Mouse (Mus musculus) liver, embryonic 14.5 days (tissue): ENCODE measurements around the gene Mamld1.

ENCODE experiments used
- CTCF ChIP-seq: IDR thresholded peaks from 2 replicates; pipeline ENCODE4 v1.5.1; 2016; ENCODE audit warnings: antibody characterized with exemption, low read depth, control low read depth
- EP300 ChIP-seq: IDR thresholded peaks from 2 replicates; pipeline ENCODE4 v1.6.1; 2016; ENCODE audit warnings: antibody characterized with exemption, low read depth

DNA sequence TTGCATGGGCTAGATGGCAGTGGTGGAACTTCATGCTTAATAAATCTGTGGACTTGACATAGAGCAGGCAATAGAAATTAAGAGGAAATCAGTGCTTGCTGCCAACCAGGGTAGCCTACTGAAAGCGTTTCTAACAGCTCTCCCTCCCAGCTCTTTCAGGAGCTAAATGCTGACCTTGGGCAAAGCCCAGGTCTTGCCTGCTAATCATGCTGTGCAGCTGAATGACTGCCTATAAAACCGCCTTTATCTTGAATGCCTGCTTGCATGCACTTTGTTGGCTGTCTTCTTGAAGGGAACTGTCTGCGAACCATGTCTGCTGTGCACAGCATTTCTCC is 38.0 kb downstream of the Mamld1 start:
- TF ChIP-seq CTCF (no peak), EP300 (no peak)
